Mouse (Mus musculus) gastrocnemius, postnatal 4 days (tissue): Measurements from ENCODE around the gene Camk2g. TPM values are rescaled to one million over a fixed set of nuclear protein-coding genes. Genes with fewer than 3 reads are reported as not detected.

Source experiments
- DNase-seq, 2 experiments: peaks; one replicate each; pipeline ENCODE4 v3.0.0; 2021 to 2022; ENCODE audit warnings: low spot score in 2 of 2, mixed read lengths in 2 of 2
- total RNA-seq, 2 experiments: library from RNA; stranded (reverse); gene quantifications; 2 replicates each; pipeline ENCODE4 v1.2.3; 2021

Gene Camk2g
- total RNA-seq, 2 experiments from 2014 or later: 92.5 to 94.3 TPM

- no peak for DNase-seq
These were observed 15.9 kb upstream of the Camk2g start for GRCm38 (mm10) chr14:20809820-20810219.

DNA sequence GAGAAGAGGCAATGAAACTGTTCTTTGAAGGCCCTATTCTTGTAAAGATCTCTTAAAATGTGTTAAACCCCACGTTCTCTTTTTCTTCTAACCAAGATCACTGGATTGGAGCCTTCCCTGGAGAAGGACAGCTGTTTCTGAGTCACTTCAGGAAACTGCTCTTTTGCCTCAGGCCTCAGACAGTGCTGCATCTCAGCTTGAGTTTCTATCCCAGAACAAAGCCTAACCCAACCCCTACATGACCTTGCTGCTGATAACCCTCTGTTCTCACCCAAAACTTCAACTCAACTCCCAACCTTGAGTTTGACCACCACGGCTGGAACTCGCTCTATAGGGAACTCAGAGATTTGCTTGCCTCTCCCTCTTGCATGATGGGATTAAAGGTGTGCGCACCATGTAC is 15.5 kb upstream of the Camk2g start:
- no peak for DNase-seq

DNA sequence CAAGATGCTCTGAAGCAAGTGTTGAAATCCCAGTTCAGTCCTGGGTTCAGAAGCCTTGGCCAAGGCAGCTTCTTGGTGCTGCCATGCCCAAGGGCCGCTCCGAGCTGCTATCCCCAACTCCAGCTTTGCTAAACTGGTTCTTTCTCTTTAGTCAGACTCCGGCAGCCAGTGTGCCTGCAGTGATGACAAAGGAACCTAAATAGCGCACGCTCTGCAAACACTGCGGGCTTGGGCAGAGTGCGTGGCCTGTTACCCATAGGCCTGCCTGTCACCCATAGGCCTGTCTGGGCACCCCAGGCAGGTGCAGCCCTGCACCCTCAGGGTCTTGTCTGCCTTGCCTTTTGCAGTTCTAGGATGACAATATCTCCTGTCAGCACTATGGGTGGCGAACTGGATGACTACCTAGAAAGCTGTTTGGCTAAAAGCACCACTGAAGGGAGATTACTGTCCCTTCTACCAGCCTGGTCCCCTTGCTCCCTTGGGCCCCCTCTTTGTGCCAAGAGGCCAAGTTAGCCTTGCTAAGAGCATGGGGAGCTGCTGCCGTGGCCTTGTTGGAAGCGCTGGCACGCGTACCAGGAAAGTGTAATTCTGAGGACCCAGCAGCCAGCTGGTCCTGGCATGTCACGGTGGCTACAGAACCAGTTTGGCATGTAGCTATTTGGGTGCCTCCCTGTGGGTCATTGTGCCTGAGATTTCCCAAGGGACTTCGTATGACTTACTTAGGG is 12.4 kb upstream of the Camk2g start:
- DNase-seq: peak in 1 of 2 experiments; percentile 47

GRCm38 (mm10) chr14:20804964-20805672 is 11.2 kb upstream of the Camk2g start:
- peak; percentile 78 to 89 for DNase-seq

- no peak for DNase-seq
These were observed 10.6 kb upstream of the Camk2g start for GRCm38 (mm10) chr14:20804481-20804880.

DNA sequence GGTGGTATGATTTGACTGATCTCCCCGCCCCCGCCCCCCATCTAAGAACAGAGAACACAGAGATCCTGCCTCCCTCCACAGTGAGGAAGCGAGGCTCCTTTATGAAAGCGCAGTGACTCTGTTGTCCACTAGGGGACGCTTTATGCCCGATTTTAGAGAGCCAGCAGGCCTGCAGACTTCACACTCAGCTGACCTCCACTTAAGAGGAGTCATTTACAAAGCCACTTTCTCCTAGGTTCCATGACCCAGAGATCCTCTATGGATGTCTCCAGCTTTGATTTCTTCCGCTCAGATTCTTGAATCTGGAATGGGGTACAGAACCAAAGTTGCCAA is 9.7 kb upstream of the Camk2g start:
- peak in 1 of 2 experiments; percentile 77 for DNase-seq

GRCm38 (mm10) chr14:20802926-20803605 is 9.2 kb upstream of the Camk2g start:
- no peak for DNase-seq

- DNase-seq: peak; percentile 89 to 92
These were observed 4.9 kb upstream of the Camk2g start for GRCm38 (mm10) chr14:20798761-20799160.

GRCm38 (mm10) chr14:20798300-20798699 is 4.4 kb upstream of the Camk2g start:
- no peak for DNase-seq

DNA sequence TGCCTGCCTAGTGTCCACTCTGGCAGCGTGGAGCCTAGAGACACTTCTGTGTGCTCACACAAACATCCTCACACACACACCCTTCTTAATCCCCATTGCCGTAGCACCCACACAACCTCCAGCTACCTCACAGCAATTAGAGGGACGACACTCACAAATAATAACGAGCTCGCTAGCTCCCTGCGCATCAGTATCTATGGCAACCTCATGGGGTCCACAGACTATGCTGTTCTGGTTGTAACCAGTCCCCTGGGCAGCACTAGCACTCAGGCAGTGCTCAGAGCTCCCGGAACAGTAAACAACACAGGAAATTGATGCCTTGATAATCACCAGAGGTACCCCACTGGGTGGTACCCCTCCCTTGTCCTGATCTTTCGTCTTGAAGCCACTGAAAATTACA is 2.8 kb upstream of the Camk2g start:
- no peak for DNase-seq

- no peak for DNase-seq
These were observed 2.3 kb upstream of the Camk2g start for GRCm38 (mm10) chr14:20796170-20796569.

DNA sequence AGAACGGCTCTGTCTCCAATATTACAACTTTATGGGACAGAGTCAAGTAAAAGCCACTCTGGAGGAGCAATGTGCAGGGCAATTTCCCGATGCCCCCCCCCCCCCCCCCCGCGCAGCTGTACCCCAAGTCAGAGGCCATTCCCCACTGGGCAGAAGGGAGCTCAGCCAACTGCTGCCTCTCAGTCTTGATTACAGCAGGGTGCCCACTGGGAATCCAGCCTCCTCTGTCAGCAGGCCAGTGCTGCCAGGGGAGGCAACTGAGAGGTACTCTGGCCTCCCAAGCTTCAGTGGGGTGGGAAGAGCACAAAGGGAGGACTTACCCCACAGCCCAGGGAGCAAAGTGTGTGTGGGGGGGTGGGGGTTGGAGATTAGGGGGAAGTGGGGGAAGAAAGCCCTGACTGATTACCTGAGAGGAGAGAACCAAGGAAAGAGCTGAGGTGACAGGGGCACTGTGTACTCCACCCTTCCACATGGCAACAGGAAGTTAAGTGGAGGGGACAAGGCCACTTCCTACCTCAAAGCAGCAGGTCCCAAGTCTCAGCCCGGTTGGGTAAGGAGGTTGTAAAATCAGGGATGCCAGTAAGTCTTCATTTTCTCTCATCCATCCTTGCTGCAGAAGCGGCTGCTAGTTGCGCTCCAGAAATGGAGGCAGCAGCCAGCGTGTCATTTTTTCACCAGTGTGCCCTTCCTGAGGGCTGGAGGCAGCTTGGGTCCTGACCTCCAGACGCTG is 1.7 kb upstream of the Camk2g start:
- DNase-seq: no peak

DNA sequence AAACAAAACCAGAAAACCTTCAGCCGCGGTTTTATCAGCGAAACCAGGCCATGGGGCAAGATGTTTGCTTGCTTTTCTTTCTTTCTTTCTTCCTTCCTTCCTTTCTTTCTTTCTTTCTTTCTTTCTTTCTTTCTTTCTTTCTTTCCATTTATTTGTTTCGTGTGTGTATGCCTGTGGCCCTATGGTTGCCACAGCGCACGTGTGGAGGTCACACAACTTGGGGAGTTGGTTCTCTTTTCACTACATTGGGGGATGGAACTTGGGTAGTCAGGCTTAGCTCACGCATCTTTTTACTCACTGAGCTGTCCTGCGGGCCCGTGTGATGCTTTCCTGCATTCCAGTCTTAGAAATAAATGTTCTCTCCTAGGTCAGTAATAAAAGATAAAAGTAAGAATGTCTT is 701 bp upstream of the Camk2g start:
- no peak for DNase-seq

DNA sequence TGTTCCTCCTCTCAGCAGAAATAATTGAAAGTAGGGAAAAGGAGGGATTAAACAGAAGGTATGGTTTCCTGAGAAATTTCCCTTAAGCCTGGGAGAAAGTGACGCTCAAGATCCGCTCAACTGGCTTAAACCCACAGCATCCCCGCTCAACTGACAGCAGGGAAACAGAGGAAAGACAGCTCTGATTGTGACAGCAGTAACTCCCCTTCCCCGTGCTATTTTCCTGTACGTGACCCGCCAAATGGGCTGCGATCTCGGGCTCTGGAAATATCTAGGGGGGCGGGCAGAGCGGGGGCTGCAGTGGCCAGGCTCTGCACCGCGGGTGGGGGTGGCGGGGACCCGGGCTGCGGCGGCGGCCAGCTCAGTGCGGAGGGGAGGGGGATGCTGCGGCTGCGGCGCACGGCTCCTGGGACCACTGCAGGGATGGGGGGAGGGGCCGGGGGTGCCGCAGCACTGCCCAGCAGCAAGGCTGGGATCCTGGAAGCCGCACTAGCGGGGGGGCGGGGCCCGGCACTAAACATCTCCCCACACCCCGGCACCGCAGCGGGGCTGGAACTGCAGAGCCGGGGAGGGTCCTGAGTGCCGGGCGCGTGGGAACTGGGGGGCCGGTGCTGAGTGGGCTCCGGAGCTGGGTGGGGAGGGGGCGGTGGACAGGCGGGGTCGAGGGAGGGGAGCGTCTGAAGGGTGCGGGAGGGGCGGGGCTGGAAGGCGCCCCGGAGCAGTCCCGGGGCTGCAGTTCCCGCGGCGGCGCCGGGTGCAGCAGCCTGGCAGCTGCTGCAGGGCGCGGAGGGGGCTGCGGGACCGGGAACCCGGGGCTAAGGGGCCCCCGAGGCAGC is 748 bp downstream of the Camk2g start:
- DNase-seq: peak in 1 of 2 experiments; percentile 45

DNA sequence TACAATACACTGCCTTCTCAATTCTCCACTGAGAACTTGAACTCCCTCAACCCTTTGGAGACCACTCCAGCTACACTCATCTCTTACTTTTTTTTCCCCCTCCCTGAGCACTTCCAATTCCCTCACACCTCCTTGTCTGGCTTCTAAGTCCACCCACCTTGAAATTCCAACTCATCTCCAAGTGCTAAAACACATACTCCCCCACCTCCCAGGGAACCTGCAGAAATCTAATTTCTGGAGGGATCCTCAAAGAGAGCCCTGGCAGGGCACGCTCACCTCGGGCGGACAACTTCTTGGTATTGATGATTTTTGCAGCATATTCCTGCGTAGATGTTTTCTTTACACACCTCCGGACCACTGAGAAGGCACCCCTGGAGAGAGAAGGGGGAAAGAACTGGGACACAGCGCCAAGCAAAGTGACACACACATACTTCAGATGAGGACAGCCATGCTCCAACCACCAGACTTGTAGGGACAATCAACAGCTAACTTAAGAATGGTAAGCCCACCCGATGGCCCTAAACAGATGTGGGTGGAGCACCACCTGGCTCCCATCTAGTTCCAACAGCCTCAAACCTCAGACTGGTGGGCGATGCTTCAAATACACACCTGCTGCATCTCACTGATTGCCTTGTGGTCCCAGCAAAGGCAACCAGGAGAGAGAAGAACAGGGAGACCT is 1.5 kb downstream of the Camk2g start:
- no peak for DNase-seq

DNA sequence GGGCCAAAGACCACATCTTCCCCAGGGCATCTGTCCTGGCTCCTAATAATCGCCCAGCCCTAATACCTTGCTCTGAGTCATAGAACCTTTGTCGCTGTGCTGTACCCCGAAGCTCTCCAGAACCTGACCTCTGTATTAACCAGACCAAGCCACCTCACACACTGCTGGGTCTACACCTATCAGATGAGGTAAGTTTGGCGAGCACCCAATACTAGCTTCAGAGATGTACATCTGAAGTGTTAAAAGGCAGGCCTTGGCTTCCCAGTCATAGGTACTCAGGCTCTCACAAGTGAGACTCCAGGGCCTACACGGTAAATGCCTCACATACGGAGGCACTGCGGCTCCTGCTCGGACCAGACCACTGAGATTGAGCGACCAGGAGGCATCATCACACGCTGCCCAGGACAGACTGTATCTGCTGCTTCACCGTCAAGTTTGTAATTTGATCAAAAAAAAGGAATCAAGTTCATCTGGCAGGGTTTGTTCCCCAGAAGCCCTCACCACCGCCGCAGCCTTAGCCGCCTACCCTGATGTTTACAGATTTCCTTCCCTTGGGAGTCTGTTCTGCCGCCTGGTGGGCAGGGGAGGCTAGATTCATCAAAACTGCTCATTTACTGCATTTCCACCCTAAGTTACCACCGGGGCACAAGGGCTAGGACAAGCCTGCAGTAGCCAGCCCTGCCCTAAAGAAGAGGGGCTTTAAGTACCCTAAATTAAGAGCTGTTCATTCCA is 2.2 kb downstream of the Camk2g start:
- DNase-seq: no peak

GRCm38 (mm10) chr14:20790996-20791395 is 2.9 kb downstream of the Camk2g start:
- no peak for DNase-seq

DNA sequence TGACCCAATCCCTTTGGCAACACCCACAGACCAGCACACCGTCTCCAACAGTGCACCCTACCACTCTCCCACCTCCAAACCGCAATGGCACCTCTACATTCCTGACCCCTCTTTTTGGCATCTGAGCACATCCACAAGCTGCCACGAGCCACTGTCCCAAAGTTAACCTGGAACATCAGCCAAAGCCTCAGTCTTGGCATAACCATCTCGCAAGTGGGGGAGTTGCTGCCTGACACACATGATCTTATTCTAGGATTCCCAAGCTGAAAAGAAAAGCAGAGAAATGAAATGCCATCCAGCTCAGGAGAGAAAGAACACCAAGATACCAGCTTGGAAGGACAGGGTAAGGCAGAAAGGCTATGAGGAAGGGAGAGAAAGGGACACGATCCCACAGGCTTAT is 3.4 kb downstream of the Camk2g start:
- no peak for DNase-seq

DNA sequence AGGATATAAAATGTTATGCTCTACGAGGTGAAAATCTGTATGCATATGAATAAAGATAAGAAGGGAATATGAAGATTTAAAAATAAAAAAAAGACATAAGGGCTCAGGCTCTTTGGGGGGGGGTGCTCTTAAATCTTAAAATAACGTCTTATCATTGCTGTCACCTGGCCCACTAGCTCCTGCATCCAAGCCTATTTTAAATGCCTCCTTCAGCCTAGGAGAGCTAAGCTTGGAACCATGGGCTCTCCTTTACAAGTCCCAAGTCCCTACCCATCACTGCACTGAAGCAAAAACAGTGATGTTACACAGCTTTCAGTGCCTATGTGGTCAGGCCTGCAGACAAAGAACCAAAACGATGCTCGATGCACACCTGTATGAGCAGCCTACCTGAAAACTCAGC is 4.3 kb downstream of the Camk2g start:
- DNase-seq: no peak
